Mouse (Mus musculus): ENCODE results near the gene Ptgr1.

- TF ChIP-seq CTCF (IDR thresholded peaks at IDR 0.05; ENCODE audit: extremely low read depth, insufficient read depth, low read length) (no peak), POLR2A (IDR thresholded peaks at IDR 0.05; ENCODE audit: extremely low read depth, insufficient read depth, low read length) (no peak)
These were observed 2.5 kb upstream of the Ptgr1 start for GRCm38 (mm10) chr4:58989303-58989898.

All from cortical plate, adult 2 months (tissue).